Mouse (Mus musculus) layer of hippocampus, adult 6 months (tissue): ENCODE data around the gene Rgs18. TPM values are rescaled to one million over a fixed set of nuclear protein-coding genes. Genes with fewer than 3 reads are reported as not detected.

Source experiments
- long read RNA-seq, 2 experiments: library from polyadenylated mRNA; unstranded; transcript quantifications; one replicate each; pipeline ENCODE4 v2.0.0; 2019 to 2020
- polyA plus RNA-seq: library from polyadenylated mRNA; unstranded; fragments of <200 nt; fragmentation: Nextera tagmentation; gene quantifications from 2 replicates; pipeline ENCODE4 v1.2.3, GENCODE M21; 2021

The Rgs18 gene
- polyA plus RNA-seq, result not detected in 2 replicates
- long read RNA-seq, experiment 1, result 0 reads
- long read RNA-seq, experiment 2, result 0 reads

DNA sequence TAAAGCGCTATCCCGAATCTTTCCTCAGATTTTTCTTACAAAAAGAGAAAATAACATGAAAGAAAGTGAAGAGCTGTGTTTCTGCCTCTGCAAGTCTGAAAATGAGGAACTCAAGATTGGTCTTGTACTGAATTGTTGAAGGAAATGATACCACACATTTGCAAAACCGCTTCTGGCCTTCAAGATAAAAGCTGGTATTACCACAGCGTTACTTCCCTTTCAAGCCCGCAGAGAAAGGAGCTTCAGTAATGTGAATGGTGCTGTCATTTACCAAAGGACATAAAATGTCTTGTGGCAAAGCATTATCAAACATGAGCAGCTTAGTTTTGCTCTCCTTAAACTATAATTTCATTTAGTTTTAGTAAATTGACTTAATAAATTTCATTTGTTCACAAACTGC, at the start of gene Rgs18:
TSS of gene Rgs18 (minus strand) at position 105 of the 400 bp plus-strand sequence.

Other genes starting within 250 kb of the Rgs18 start
- gene Rgs21, start 207.8 kb downstream of the Rgs18 start, polyA plus RNA-seq, result not detected in 2 replicates